Mouse (Mus musculus) heart, embryonic 16.5 days (tissue): ENCODE measurements around the gene Rbm20. TPM values are rescaled to one million over a fixed set of nuclear protein-coding genes. Genes with fewer than 3 reads are reported as not detected.

Experiments
- ATAC-seq: fragments of 200-750 bp; cut with Nextera tagmentation; replicated peaks from 2 replicates; pipeline ENCODE4 v1.8.0; 2017; ENCODE audit warnings: moderate number of reproducible peaks; ENCODE audit not compliant: insufficient read depth, low FRiP score; ENCODE audit errors: extremely low read depth
- H3K27ac ChIP-seq: fragments of 300-500 bp; sonication (generic); 2 replicates; pipeline ENCODE4 v1.5.1; 2014; ENCODE audit warnings: mild to moderate bottlenecking, low read length, control low read depth, moderate library complexity
- H3K27me3 ChIP-seq: fragments of 300-500 bp; sonication (generic); 2 replicates; pipeline ENCODE4 v1.6.1; 2014; ENCODE audit warnings: low read length, mixed read lengths; ENCODE audit not compliant: control insufficient read depth, insufficient read depth
- H3K36me3 ChIP-seq: fragments of 300-500 bp; sonication (generic); 2 replicates; pipeline ENCODE4 v1.6.1; 2014; ENCODE audit not compliant: control insufficient read depth, insufficient read depth
- H3K4me1 ChIP-seq: fragments of 300-500 bp; sonication (generic); 2 replicates; pipeline ENCODE4 v1.6.1; 2014; ENCODE audit warnings: low read length, mixed read lengths; ENCODE audit not compliant: control insufficient read depth, insufficient read depth
- H3K4me2 ChIP-seq: fragments of 300-500 bp; sonication (generic); 2 replicates; pipeline ENCODE4 v1.6.1; 2014; ENCODE audit warnings: low read depth, mild to moderate bottlenecking, control low read depth, low read length
- H3K4me3 ChIP-seq: fragments of 300-500 bp; sonication (generic); 2 replicates; pipeline ENCODE4 v1.5.1; 2014; ENCODE audit warnings: mild to moderate bottlenecking, control low read depth, low read length
- H3K9ac ChIP-seq: fragments of 300-500 bp; sonication (generic); 2 replicates; pipeline ENCODE4 v1.6.1; 2014; ENCODE audit warnings: low read length, control low read depth
- H3K9me3 ChIP-seq: fragments of 300-500 bp; sonication (generic); replicated peaks from 2 replicates; pipeline ENCODE4 v1.6.1; 2016; ENCODE audit warnings: low read length; ENCODE audit not compliant: control insufficient read depth
- WGBS: fragments of 180-500 bp; shearing (Covaris S2); extraction: QIAGEN DNeasy Blood & Tissue Kit; methylation state at CpG from one replicate; pipeline ENCODE4 v1.1.7; 2014; 5-methylcytosine and 5-hydroxymethylcytosine counted together
- polyA plus RNA-seq: library from polyadenylated mRNA; unstranded; fragments of >200 nt; fragmentation: Nextera tagmentation; extraction: Ambion mirVana; gene quantifications from 2 replicates; pipeline ENCODE4 v1.2.1, GENCODE M21; 2015

The Rbm20 gene
- polyA plus RNA-seq, 1 experiment from 2014 or later, result 48.1 TPM

DNA sequence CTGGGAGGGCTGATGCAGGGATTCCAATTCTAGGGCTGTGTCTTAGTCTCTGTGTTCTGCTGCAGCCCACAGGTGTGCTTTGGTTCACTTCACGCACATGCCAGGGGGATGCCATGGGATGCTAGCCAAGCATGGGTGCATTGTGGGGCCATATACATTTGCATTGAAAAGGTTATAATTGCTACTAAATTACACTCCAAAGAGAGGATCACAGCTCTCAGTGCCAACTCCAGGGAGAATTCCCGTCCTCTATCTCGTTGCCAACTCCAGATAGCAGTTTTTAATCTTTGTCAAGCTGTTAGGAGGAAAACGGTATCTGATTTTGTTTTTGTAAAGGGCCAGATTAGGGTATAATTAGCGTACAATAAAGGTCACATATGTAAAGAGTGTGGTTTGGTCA is 178.7 kb downstream of the Rbm20 start:
- H3K36me3 ChIP-seq, result peaks cover 34% of the 10 kb centered on the region
- H3K4me1 ChIP-seq, result peaks cover 15% of the 10 kb centered on the region
- H3K4me2 ChIP-seq, result no peak overlapping the region
- H3K9me3 ChIP-seq, result no peaks in the 10 kb centered on the region
- no peaks in the 10 kb centered on the region for H3K27me3 ChIP-seq
- H3K9ac ChIP-seq, result no peak overlapping the region
- whole genome bisulfite sequencing, result 79% methylated on average over 5 of the region's 5 CpGs
- no peak overlapping the region for H3K4me3 ChIP-seq
- H3K27ac ChIP-seq, result no peak overlapping the region
- ATAC-seq, result no peak

DNA sequence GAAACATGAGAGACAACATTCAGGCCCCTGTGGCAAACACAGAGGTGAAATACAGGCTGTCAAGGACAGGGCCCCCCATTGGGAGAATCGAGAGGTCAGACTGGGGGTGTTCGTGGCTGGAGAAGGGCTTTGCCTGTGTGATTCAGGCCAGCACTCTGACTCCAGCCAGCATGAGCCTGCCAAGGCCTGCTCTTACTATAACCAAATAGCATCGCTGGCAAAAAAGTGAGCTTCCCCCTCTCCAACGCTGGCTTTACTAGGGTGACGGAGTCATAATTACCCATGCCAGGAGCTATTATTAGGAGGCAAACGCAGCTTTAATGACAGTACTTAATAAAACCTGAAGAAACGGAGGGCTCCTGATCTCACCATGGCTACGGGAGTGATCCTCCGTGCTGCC is 179.7 kb downstream of the Rbm20 start:
- H3K27ac ChIP-seq, result peak overlapping the region; percentile 55; the same call in 1 of the 2 replicates
- peaks cover 10% of the 10 kb centered on the region for H3K4me1 ChIP-seq
- no peaks in the 10 kb centered on the region for H3K9me3 ChIP-seq
- H3K27me3 ChIP-seq, result no peaks in the 10 kb centered on the region
- WGBS, result 68% methylated on average over 9 of the region's 9 CpGs
- 0 out of 2 replicates have a peak overlapping the region, but pooled peaks have one; percentile 30 for H3K9ac ChIP-seq
- no peak overlapping the region for H3K4me3 ChIP-seq
- H3K4me2 ChIP-seq, result no peak overlapping the region
- peaks cover 26% of the 10 kb centered on the region for H3K36me3 ChIP-seq
- ATAC-seq, result no peak

DNA sequence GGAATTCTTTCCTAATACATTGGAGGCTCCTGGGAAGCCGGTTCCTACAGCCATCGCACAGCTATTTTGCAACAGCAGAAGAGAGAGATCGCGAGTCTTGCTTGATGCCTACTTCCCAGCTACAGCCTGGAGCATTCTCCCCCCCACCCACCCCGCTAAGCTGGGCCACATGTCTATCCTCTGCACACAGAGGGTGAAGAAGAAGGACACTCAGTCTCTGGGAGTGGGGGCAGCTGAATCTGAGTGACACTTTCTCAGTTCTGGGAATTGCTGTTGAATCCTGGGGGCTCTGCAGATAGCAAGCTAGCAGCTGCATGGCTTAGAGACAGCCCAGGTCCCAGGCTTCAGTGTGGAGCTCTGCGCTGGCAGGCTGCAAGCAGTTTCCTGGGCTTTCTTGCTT is 180.9 kb downstream of the Rbm20 start:
- Histone ChIP-seq H3K4me1 (peaks cover 9% of the 10 kb centered on the region), H3K4me3 (no peak overlapping the region), H3K36me3 (peaks cover 32% of the 10 kb centered on the region), H3K9ac (no peak overlapping the region), H3K27me3 (no peaks in the 10 kb centered on the region), H3K9me3 (no peaks in the 10 kb centered on the region), H3K27ac (no peak overlapping the region), H3K4me2 (no peak overlapping the region)
- ATAC-seq, result no peak
- WGBS, result 70% methylated on average over 6 of the region's 6 CpGs

DNA sequence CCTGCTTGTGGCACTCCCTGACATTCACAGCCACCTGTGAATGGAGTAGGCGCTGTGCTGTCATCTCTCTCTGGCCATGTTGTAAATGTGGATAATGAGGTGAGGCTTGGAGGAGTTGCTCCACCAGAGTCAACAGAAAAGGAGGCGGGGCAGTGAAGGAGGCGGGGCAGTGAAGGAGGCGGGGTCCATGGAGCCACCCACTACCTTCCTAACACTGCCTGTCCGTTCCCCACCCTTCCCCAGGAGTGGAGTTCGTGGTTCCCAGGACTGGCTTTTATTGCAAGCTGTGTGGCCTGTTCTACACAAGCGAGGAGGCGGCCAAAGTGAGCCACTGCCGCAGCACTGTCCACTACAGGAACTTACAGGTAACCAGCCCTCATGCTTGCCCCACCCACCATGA is 182.0 kb downstream of the Rbm20 start:
- WGBS, result 62% methylated on average over 9 of the region's 9 CpGs
- Histone ChIP-seq H3K4me2 (no peak overlapping the region), H3K27me3 (no peaks in the 10 kb centered on the region), H3K27ac (no peak overlapping the region), H3K9me3 (no peaks in the 10 kb centered on the region), H3K4me3 (no peak overlapping the region), H3K36me3 (peaks cover 32% of the 10 kb centered on the region), H3K9ac (no peak overlapping the region), H3K4me1 (peaks cover 9% of the 10 kb centered on the region)
- ATAC-seq, result no peak

DNA sequence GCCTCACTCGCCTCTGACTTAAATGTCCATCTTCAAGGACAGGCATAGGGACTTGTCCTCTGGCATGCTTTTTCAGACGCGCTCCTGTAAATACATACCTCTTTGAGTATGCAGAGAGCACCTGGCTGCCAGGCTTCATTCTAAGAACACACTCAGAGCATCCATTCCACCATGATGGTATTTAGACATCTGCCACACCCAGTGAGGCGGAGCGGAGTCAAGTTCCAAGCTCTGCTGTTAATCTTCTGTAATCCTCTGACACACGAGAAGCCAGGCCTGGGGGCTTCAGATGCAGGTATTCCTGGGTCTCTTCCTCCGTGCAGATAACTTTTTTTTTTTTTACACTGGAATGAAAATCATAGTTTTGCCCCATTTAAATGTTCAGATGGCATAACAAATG is 182.5 kb downstream of the Rbm20 start:
- Histone ChIP-seq H3K9me3 (no peaks in the 10 kb centered on the region), H3K36me3 (peaks cover 31% of the 10 kb centered on the region), H3K27me3 (no peaks in the 10 kb centered on the region), H3K9ac (no peak overlapping the region), H3K27ac (no peak overlapping the region), H3K4me3 (no peak overlapping the region), H3K4me1 (peaks cover 9% of the 10 kb centered on the region), H3K4me2 (no peak overlapping the region)
- ATAC-seq, result no peak
- 68% methylated on average over 7 of the region's 7 CpGs for WGBS

DNA sequence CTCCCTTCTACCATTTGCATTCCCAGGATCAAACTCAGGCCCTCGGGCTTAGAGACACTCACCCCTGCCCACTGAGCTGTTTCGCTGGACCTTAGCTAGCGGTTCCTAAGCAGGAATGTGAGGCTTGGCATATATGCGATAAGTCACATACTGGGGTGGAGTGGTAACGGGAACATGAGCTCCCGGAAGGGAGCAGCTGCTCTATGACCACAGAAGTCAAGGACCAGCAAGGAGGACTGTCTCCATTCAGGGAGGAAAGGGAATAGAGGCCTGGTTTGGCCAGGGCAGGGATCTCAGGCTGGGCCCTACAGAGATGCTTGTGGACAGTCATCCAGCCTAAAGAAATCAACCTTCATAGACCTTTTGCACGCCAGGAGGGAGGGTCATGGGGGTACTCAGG is 184.2 kb downstream of the Rbm20 start:
- no peak for ATAC-seq
- WGBS, result 65% methylated on average over 7 of the region's 7 CpGs
- Histone ChIP-seq H3K4me3 (no peak overlapping the region), H3K9ac (no peak overlapping the region), H3K27me3 (no peaks in the 10 kb centered on the region), H3K9me3 (no peaks in the 10 kb centered on the region), H3K27ac (no peak overlapping the region), H3K36me3 (peaks cover 29% of the 10 kb centered on the region), H3K4me2 (no peak overlapping the region), H3K4me1 (peaks cover 8% of the 10 kb centered on the region)

DNA sequence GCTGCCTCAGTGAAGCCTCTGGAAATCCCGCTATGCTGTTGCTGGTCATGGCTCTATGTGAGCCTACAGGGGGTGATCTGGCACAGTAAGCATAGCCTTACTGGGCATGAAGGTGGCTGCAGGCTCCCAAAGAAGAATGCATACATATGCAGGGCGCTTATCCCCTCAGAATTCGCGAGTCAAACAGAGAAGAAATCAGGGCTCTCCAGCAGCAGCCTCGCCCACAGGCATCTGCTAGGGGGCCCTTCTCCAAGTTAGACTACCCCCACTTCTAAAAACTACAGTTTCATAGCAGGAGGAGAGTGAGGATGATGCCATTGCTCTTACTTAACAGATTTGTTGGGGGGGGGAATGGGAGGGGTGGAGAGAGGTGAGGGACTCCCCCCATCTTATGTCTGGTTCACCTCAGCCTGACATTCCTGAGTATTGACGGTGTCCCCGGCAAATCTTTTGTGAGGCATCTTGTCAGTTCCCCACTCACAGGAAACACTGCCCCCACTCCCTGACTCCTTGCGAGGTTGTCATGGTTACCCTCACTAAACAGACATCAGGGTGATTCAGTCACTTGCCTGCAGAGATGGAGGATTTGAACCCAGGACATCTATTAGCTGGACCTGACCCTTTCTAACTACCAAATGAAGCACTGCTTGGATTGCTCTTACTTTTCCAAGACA is 185.6 kb downstream of the Rbm20 start:
- H3K4me3 ChIP-seq, result no peak overlapping the region
- 69% methylated on average over 8 of the region's 8 CpGs for WGBS
- H3K27ac ChIP-seq, result no peak overlapping the region
- no peak overlapping the region for H3K9ac ChIP-seq
- H3K9me3 ChIP-seq, result no peaks in the 10 kb centered on the region
- ATAC-seq, result no peak
- no peak overlapping the region for H3K4me2 ChIP-seq
- H3K36me3 ChIP-seq, result peaks cover 26% of the 10 kb centered on the region
- H3K27me3 ChIP-seq, result no peaks in the 10 kb centered on the region
- H3K4me1 ChIP-seq, result no peaks in the 10 kb centered on the region

DNA sequence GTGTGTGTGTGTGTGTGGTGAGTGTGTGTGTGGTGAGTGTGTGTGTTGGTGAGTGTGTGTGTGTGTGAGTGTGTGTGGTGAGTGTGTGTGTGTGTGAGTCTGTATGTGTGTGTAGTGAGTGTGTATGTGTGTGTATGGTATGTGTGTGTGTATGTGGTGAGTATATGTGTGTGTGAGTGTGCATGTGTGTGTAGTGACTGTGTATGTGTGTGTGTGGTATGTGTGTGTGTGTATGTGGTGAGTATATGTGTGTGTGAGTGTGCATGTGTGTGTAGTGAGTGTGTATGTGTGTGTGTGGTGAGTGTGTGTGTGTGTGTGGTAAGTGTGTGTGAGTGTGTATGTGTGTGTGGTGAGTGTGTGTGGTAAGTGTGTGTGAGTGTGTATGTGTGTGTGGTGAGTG is 190.1 kb downstream of the Rbm20 start:
- H3K9me3 ChIP-seq, result no peaks in the 10 kb centered on the region
- no peak overlapping the region for H3K4me2 ChIP-seq
- no peak overlapping the region for H3K9ac ChIP-seq
- no peaks in the 10 kb centered on the region for H3K27me3 ChIP-seq
- H3K27ac ChIP-seq, result no peak overlapping the region
- H3K4me3 ChIP-seq, result no peak overlapping the region
- no peaks in the 10 kb centered on the region for H3K4me1 ChIP-seq
- peaks cover 20% of the 10 kb centered on the region for H3K36me3 ChIP-seq
- no peak for ATAC-seq

DNA sequence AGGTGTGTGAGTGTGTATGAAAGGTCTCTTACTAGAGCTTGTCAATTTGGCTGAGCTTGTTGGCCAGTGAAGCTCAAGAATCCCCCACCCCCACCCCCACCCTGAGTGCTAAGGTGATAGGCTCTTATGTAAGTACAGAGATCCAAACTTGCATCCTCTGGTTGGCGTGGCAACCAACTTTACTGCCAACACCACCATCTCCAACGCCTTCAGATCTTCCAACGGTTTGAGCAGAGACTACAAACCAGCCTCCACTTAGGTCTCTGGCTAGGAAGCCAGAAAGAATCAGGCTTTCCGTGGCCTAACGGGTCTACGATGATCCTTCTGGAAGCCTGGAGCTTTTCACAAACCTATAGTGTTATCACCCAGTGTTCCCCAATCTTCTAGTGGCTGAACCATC is 191.0 kb downstream of the Rbm20 start:
- Histone ChIP-seq H3K9me3 (no peaks in the 10 kb centered on the region), H3K36me3 (peaks cover 13% of the 10 kb centered on the region), H3K4me2 (no peak overlapping the region), H3K9ac (no peak overlapping the region), H3K4me3 (no peak overlapping the region), H3K27ac (no peak overlapping the region), H3K4me1 (no peaks in the 10 kb centered on the region), H3K27me3 (no peaks in the 10 kb centered on the region)
- 88% methylated on average over 6 of the region's 6 CpGs for WGBS
- ATAC-seq, result no peak
